Mouse (Mus musculus) lung, adult 2 months (tissue): Measurements from ENCODE around the gene Styx.

Experiments
- CTCF ChIP-seq: fragments of 200-500 bp; IDR thresholded peaks from 2 replicates; pipeline ENCODE4 v1.5.1; 2011; ENCODE audit warnings: mild to moderate bottlenecking, low read length, control low read depth; ENCODE audit not compliant: insufficient read depth
- POLR2A ChIP-seq: fragments of 200-500 bp; IDR thresholded peaks from 2 replicates; pipeline ENCODE4 v1.6.1; 2011; ENCODE audit warnings: low read depth, mild to moderate bottlenecking, control low read depth, low read length, borderline replicate concordance; ENCODE audit errors: extremely low read depth

DNA sequence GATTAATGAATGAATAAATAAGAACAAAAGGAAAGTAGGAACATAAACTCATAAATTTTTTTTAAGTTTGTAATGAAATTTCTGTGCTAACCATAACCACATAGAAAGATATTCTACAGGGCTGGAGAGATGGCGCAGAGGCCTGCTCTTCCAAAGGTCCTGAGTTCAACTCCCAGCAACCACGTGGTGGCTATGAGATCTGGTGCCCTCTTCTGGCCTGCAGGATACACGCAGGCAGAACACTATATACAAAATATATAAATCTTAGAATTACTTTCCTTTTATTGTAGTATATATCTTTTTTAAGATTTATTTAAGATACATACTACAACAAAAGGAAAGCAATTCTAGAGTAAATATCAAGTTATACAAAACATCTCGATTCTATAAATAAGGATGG is 32.0 kb downstream of the Styx start:
- TF ChIP-seq CTCF = peak; percentile 51
- TF ChIP-seq POLR2A = no peak
